Mouse (Mus musculus) stomach, embryonic 14.5 days (tissue): Measurements from ENCODE around the gene Plb1. TPM values are rescaled to one million over a fixed set of nuclear protein-coding genes. Genes with fewer than 3 reads are reported as not detected.

ENCODE experiments used
- ATAC-seq: fragments of 200-750 bp; cut with Nextera tagmentation; 2 replicates; pipeline ENCODE4 v1.8.0; 2017; ENCODE audit warnings: low read depth, moderate TSS enrichment; ENCODE audit not compliant: insufficient number of reproducible peaks, insufficient read depth, low FRiP score
- H3K27ac ChIP-seq: fragments of 300-500 bp; sonication (generic); 2 replicates; pipeline ENCODE4 v1.5.1; 2014; ENCODE audit warnings: mild to moderate bottlenecking, low read length, moderate library complexity, mixed read lengths
- H3K27me3 ChIP-seq: fragments of 300-500 bp; sonication (generic); 2 replicates; pipeline ENCODE4 v1.6.1; 2014; ENCODE audit warnings: low read length, control low read depth, mixed read lengths; ENCODE audit not compliant: control insufficient read depth, insufficient read depth
- H3K36me3 ChIP-seq: fragments of 300-500 bp; sonication (generic); 2 replicates; pipeline ENCODE4 v1.6.1; 2014; ENCODE audit warnings: mild to moderate bottlenecking, control low read depth, low read length, moderate library complexity, mixed read lengths; ENCODE audit not compliant: control insufficient read depth, insufficient read depth
- H3K4me1 ChIP-seq: fragments of 300-500 bp; sonication (generic); 2 replicates; pipeline ENCODE4 v1.6.1; 2014; ENCODE audit warnings: low read length, control low read depth, mixed read lengths; ENCODE audit not compliant: control insufficient read depth, insufficient read depth
- H3K4me2 ChIP-seq: fragments of 300-500 bp; sonication (generic); replicated peaks from 2 replicates; pipeline ENCODE4 v1.6.1; 2014; ENCODE audit warnings: low read depth, low read length, control low read depth
- H3K4me3 ChIP-seq: fragments of 300-500 bp; sonication (generic); 2 replicates; pipeline ENCODE4 v1.5.1; 2014; ENCODE audit warnings: low read depth, low read length, control low read depth
- H3K9ac ChIP-seq: fragments of 300-500 bp; sonication (generic); replicated peaks from 2 replicates; pipeline ENCODE4 v1.6.1; 2014; ENCODE audit warnings: low read depth, mild to moderate bottlenecking, control low read depth, low read length, moderate library complexity, mixed read lengths
- H3K9me3 ChIP-seq: fragments of 300-500 bp; sonication (generic); 2 replicates; pipeline ENCODE4 v1.6.1; 2016; ENCODE audit warnings: low read depth, low read length, control low read depth; ENCODE audit not compliant: control insufficient read depth
- WGBS: fragments of 180-500 bp; shearing (Covaris S2); extraction: QIAGEN DNeasy Blood & Tissue Kit; methylation state at CpG from one replicate; pipeline ENCODE4 v1.1.7; 2014; 5-methylcytosine and 5-hydroxymethylcytosine counted together
- polyA plus RNA-seq: library from polyadenylated mRNA; unstranded; fragments of >200 nt; fragmentation: Nextera tagmentation; extraction: Ambion mirVana; gene quantifications from 2 replicates; pipeline ENCODE4 v1.2.1, GENCODE M21; 2014

Plb1 gene
- polyA plus RNA-seq, 1 experiment from 2014 or later, result 1.0 TPM

DNA sequence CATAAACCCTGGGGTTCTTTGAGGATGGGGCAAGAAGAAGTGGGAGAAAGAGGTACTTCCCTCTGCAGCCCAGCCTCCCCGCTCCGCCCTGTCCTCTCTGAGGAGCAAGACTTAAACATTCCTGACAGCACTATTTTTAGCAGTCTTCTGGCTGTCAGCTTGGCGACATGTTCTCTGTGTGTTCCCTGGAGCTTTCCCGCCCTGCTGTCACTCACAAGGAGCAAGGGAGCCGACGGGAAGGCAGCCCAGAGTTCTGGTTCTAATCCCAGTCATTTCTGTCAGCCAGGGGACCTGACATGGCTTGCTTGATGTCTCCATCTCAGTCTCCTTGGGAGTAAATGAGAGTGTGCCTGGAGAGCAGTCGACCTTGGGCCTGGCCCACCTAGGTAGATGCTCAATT, 40.0 kb downstream of the Plb1 start:
- no peak overlapping the region for H3K4me2 ChIP-seq
- H3K9me3 ChIP-seq, result no peaks in the 10 kb centered on the region

DNA sequence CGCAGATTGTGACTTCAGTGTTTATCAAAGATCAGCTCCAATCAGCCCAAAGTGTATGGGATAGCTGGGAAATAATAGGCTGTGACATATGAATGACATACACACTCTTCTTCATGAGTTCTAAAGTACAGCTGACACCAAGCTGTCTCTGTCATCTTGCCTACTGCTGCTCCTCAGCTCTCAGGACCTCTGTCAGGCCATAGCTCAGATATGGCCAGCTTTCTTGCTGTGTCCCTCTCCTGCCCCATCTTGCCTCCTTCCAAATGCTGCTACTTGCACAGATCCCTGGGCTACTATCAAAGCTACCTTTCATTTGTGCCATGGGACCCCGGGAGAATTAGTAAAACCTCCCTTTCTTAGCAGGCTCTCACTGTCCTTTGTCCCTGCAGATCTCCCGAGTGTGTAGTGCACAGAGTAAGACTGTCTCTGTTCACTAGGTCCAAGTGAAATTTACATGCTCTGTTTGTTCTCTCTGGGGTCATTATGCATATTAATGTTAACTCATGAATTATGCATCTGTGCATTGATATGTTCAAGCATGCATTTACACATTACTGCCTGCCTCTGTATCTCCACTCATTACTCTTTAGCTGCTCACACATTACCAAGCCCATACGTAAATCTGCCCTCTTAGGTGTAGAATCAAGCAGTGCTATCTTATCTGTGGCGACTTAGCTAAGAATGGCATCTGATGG, 45.6 kb downstream of the Plb1 start:
- Histone ChIP-seq H3K36me3 (no peaks in the 10 kb centered on the region), H3K9ac (no peak overlapping the region), H3K9me3 (no peaks in the 10 kb centered on the region), H3K27ac (no peak overlapping the region), H3K27me3 (no peaks in the 10 kb centered on the region), H3K4me1 (0 out of 2 replicates have a peak, but pooled peaks cover 4% of the 10 kb centered on the region), H3K4me3 (no peak overlapping the region), H3K4me2 (no peak overlapping the region)
- 71% methylated on average over 5 of the region's 5 CpGs for WGBS
- no peak for ATAC-seq

More for the DNA sequence above, 40.0 kb downstream of the Plb1 start:
- no peak for ATAC-seq
- no peaks in the 10 kb centered on the region for H3K27me3 ChIP-seq
- no peak overlapping the region for H3K9ac ChIP-seq
- 30% methylated on average over 7 of the region's 7 CpGs for WGBS
- H3K4me3 ChIP-seq, result no peak overlapping the region
- H3K36me3 ChIP-seq, result no peaks in the 10 kb centered on the region
- H3K27ac ChIP-seq, result no peak overlapping the region
- H3K4me1 ChIP-seq, result no peaks in the 10 kb centered on the region

DNA sequence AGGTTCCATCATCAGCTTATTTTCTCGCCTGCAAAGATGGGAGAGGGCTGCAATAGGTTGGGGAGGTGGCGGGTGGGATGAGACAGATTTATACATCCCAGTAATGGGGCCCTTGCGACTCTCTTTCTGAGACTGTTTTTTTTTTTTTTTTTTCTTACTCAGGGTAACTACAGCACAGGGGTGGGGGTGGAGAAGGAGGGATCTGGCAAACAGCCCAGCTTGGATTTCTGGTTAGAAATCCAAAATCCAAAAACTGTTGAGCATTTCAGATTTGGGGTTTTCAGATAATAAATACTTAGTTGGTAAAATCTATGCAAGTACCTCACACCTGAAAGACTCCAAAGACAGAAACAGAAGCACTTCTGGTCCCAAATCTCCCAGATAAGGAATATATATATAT, 47.6 kb downstream of the Plb1 start:
- Histone ChIP-seq H3K36me3 (no peaks in the 10 kb centered on the region), H3K9ac (no peak overlapping the region), H3K27me3 (no peaks in the 10 kb centered on the region), H3K4me1 (0 out of 2 replicates have a peak, but pooled peaks cover 4% of the 10 kb centered on the region), H3K27ac (no peak overlapping the region), H3K4me3 (no peak overlapping the region), H3K9me3 (no peaks in the 10 kb centered on the region), H3K4me2 (no peak overlapping the region)
- WGBS, result 37% methylated on average over 3 of the region's 3 CpGs
- ATAC-seq, result no peak

DNA sequence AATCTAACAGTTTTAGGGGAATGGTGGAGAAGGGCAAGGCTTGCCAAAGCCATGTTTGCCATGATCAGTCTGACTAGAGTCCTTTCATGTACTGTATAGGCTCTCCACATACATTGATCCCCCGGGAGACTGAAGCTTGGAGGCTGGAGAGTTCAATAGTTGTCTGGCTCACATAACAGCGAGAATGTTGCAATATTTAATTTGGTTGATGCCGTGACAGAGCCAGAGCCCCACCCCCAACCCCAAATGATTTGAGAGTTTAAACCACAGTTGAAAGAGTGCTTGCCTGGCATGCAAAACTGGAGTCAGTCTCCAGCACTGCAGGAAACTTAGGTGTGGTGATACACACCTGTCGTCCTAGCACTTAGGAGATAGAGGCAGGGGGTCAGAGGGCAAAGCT, 49.8 kb downstream of the Plb1 start:
- Histone ChIP-seq H3K4me2 (no peak overlapping the region), H3K27me3 (no peaks in the 10 kb centered on the region), H3K9ac (no peak overlapping the region), H3K4me3 (no peak overlapping the region), H3K9me3 (no peaks in the 10 kb centered on the region), H3K36me3 (no peaks in the 10 kb centered on the region), H3K27ac (no peak overlapping the region), H3K4me1 (0 out of 2 replicates have a peak, but pooled peaks cover 4% of the 10 kb centered on the region)
- WGBS, result 49% methylated on average over 4 of the region's 4 CpGs
- ATAC-seq, result no peak

DNA sequence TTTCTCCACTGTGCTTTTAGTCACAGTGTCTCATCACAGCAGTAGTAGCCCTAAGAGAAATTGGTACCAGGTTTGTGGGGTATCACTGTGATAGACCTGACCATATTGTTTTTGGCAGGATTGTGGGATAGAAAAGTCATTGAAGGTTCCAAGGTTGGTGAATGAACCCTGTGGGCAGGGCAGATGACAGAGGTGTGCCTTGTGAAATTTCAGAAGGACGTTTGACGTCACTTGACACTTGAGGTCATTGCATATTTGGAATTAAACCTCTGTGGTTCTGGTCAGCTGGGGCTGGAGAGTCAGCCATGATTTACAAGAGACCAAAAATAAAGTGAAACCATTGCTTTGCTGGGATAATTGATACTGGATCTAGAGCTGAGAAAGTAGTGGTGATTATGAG, 50.9 kb downstream of the Plb1 start:
- H3K36me3 ChIP-seq, result no peaks in the 10 kb centered on the region
- H3K4me3 ChIP-seq, result no peak overlapping the region
- H3K4me2 ChIP-seq, result no peak overlapping the region
- H3K27me3 ChIP-seq, result no peaks in the 10 kb centered on the region
- no peaks in the 10 kb centered on the region for H3K9me3 ChIP-seq
- H3K4me1 ChIP-seq, result 0 out of 2 replicates have a peak, but pooled peaks cover 4% of the 10 kb centered on the region
- H3K9ac ChIP-seq, result no peak overlapping the region
- WGBS, result 81% methylated on average over 2 of the region's 2 CpGs
- no peak for ATAC-seq
- H3K27ac ChIP-seq, result no peak overlapping the region

DNA sequence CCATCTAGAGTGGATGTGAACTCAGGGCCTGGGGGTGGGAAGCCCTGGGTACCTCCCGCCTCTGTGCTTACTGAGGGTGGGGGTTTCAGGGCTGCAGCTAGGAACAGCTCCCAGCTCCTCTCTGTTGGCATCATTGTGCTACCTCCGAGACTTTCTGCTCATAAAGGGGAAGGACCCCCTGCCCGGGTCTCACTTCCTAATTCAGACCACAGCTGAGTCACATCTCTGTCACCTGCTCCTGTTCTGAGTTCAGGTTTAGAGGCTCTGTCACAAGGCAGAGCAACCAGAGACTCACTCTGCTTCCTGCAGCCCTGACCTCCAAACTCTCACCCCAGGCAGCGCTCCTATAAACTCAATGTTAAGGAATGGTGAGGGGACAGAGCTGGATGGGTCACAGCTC, 53.8 kb downstream of the Plb1 start:
- no peak for ATAC-seq
- H3K9ac ChIP-seq, result no peak overlapping the region
- H3K4me2 ChIP-seq, result no peak overlapping the region
- H3K36me3 ChIP-seq, result no peaks in the 10 kb centered on the region
- no peaks in the 10 kb centered on the region for H3K9me3 ChIP-seq
- H3K4me1 ChIP-seq, result no peaks in the 10 kb centered on the region
- H3K27me3 ChIP-seq, result no peaks in the 10 kb centered on the region
- H3K27ac ChIP-seq, result no peak overlapping the region
- 76% methylated on average over 4 of the region's 4 CpGs for WGBS
- no peak overlapping the region for H3K4me3 ChIP-seq

DNA sequence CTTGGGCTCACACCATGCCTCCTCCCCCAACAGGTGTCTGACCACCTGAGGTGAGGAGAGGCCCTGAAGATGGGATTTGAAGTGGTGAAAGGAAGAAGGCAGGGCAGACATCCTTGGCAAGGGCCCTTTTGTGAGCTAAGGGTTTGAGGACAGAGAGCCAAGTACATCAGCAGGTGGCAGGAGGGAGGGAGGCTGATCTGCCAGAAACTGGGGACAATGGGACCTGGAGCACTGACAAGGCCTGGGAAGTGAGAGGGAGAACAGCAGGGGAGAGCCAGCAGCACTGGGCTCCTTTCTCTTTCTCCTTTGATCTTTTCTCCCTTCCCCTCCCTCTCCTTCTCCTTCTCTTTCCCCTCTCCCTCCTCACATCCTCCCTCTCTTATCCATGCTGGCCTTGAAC, 55.5 kb downstream of the Plb1 start:
- no peaks in the 10 kb centered on the region for H3K4me1 ChIP-seq
- H3K27me3 ChIP-seq, result no peaks in the 10 kb centered on the region
- no peak overlapping the region for H3K27ac ChIP-seq
- no peak overlapping the region for H3K4me3 ChIP-seq
- H3K9me3 ChIP-seq, result no peaks in the 10 kb centered on the region
- ATAC-seq, result no peak
- H3K9ac ChIP-seq, result no peak overlapping the region
- no peaks in the 10 kb centered on the region for H3K36me3 ChIP-seq
- H3K4me2 ChIP-seq, result no peak overlapping the region

DNA sequence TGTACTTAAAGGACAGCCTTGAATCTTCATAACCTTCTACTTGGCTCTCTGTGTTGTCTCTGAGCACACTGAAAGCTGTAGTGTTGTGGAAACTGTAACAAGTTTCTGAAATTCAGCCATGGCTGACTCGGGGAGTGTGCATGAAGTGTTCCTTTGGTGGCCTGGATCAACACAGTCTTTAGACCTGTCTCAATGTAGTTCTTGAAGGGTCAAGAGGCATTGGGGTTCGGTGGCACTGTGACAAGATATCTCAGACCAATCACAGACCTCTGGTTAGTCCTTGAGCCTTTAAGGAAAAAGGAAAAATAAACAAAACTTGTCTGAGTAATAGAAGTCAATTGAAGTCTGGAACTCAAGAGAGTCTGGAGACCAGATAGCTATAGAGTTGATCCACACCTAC, 58.8 kb downstream of the Plb1 start:
- 62% methylated on average over 2 of the region's 2 CpGs for WGBS
- Histone ChIP-seq H3K4me3 (no peak overlapping the region), H3K27ac (no peak overlapping the region), H3K9me3 (no peaks in the 10 kb centered on the region), H3K9ac (no peak overlapping the region), H3K4me2 (no peak overlapping the region), H3K36me3 (no peaks in the 10 kb centered on the region), H3K27me3 (no peaks in the 10 kb centered on the region), H3K4me1 (no peaks in the 10 kb centered on the region)
- ATAC-seq, result no peak
